Comparison of ENCODE assay signal across 25 mouse cellular contexts in the genomic region with DNA sequence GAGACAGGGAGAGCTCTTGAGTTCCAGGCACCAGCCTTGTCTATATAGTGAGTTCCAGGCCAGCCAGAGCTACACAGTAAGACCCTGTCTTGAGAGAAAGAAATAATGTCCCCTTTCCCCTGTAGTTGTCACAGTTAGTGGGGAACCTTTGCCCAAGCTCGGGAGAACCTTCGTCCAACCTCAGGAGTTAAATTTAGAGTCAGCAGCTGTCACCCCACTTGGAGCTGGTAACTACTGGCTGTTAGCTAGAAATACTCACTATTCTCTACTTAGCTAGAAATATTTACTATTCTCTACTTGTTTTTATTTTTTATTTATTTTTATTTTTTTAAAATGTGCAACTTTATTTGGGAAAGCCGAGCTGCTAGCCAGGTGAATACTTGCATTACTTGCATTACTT. TPM values are rescaled to one million over a fixed set of nuclear protein-coding genes. Genes with fewer than 3 reads are reported as not detected.
DNase-seq lines count a peak whose midpoint lies in the region; ATAC-seq lines count a peak whose summit lies in the region.
"Had no signal": no experiment of that assay in that cellular context is flagged by ENCODE, and none has a peak within 500 bp of the region (broad histone marks: within the 10 kb centered on the region; RNA-seq: fewer than 3 reads in every experiment).

No protein-coding gene starts in this region.

- peaks cover 36% of the 10 kb centered on the region for H3K4me1 ChIP-seq in forebrain, embryonic 10.5 days
- H3K4me1 ChIP-seq in forebrain, embryonic 12.5 days = peaks cover 20% of the 10 kb centered on the region
- peaks cover 22% of the 10 kb centered on the region for H3K4me1 ChIP-seq in heart, embryonic 16.5 days (ENCODE audit: control insufficient read depth, insufficient read depth, low read length)
- H3K4me1 ChIP-seq in intestine, embryonic 14.5 days (replicated peaks; ENCODE audit: control insufficient read depth, insufficient read depth, low read length) = peaks cover 20% of the 10 kb centered on the region
- peaks cover 62% of the 10 kb centered on the region for H3K4me1 ChIP-seq in liver, embryonic 15.5 days (replicated peaks)
- H3K4me1 ChIP-seq in kidney, embryonic 16.5 days (ENCODE audit: insufficient read depth, low read length) = peaks cover 30% of the 10 kb centered on the region

- no peak overlapping the region for H3K4me2 ChIP-seq in forebrain, embryonic 12.5 days
- peak overlapping the region; percentile 2; the same call in 1 of the 2 replicates for H3K4me2 ChIP-seq in heart, embryonic 16.5 days (ENCODE audit: low read depth, low read length)
- H3K4me2 ChIP-seq in intestine, embryonic 14.5 days (ENCODE audit: low read length) = 0 out of 2 replicates have a peak overlapping the region, but pooled peaks have one; percentile 15
- peak overlapping the region; percentile 27; the same call in 1 of the 2 replicates for H3K4me2 ChIP-seq in liver, embryonic 15.5 days
- no peak overlapping the region for H3K4me2 ChIP-seq in kidney, embryonic 16.5 days (replicated peaks; ENCODE audit: low read depth, low read length)
- H3K4me2 ChIP-seq: embryonic facial prominence, embryonic 12.5 days; hindbrain, embryonic 15.5 days; midbrain, embryonic 12.5 days; neural tube, embryonic 13.5 days had no signal

- intact Hi-C loops in heart, postnatal 25 days (cut with DNase I) = no loop called here

- peaks cover 71% of the 10 kb centered on the region for H3K36me3 ChIP-seq in forebrain, embryonic 10.5 days (replicated peaks)
- H3K36me3 ChIP-seq in forebrain, embryonic 12.5 days (replicated peaks) = peaks cover 31% of the 10 kb centered on the region
- no peaks in the 10 kb centered on the region; the same call in 1 of the 2 replicates for H3K36me3 ChIP-seq in heart, embryonic 16.5 days (ENCODE audit: control insufficient read depth, insufficient read depth)
- peaks cover 33% of the 10 kb centered on the region for H3K36me3 ChIP-seq in intestine, embryonic 14.5 days (ENCODE audit: control insufficient read depth, insufficient read depth, low read length)
- H3K36me3 ChIP-seq in liver, embryonic 15.5 days (replicated peaks) = peaks cover 30% of the 10 kb centered on the region
- peaks cover 29% of the 10 kb centered on the region for H3K36me3 ChIP-seq in kidney, embryonic 16.5 days (ENCODE audit: insufficient read depth, low read length)
- H3K36me3 ChIP-seq: hindbrain, embryonic 15.5 days had no signal

- no peaks in the 10 kb centered on the region for H3K27me3 ChIP-seq in forebrain, embryonic 10.5 days (ENCODE audit: poor library complexity, severe bottlenecking)
- H3K27me3 ChIP-seq in forebrain, embryonic 12.5 days = no peaks in the 10 kb centered on the region
- no peaks in the 10 kb centered on the region for H3K27me3 ChIP-seq in heart, embryonic 16.5 days (ENCODE audit: control insufficient read depth, insufficient read depth, low read length)
- H3K27me3 ChIP-seq in intestine, embryonic 14.5 days (replicated peaks; ENCODE audit: control insufficient read depth, insufficient read depth, low read length) = no peaks in the 10 kb centered on the region
- no peaks in the 10 kb centered on the region for H3K27me3 ChIP-seq in liver, embryonic 15.5 days
- no peaks in the 10 kb centered on the region for H3K27me3 ChIP-seq in kidney, embryonic 16.5 days (ENCODE audit: insufficient read depth, low read length)
- H3K27me3 ChIP-seq: embryonic facial prominence, embryonic 12.5 days; hindbrain, embryonic 15.5 days; midbrain, embryonic 12.5 days; neural tube, embryonic 13.5 days had no signal

- H3K9ac ChIP-seq in forebrain, embryonic 12.5 days = no peak overlapping the region
- no peak overlapping the region for H3K9ac ChIP-seq in heart, embryonic 16.5 days (ENCODE audit: low read length)
- no peak overlapping the region for H3K9ac ChIP-seq in intestine, embryonic 14.5 days (ENCODE audit: low read length)
- no peak overlapping the region for H3K9ac ChIP-seq in liver, embryonic 15.5 days
- no peak overlapping the region for H3K9ac ChIP-seq in kidney, embryonic 16.5 days (replicated peaks; ENCODE audit: low read length)
- H3K9ac ChIP-seq: embryonic facial prominence, embryonic 12.5 days; hindbrain, embryonic 15.5 days; midbrain, embryonic 12.5 days; neural tube, embryonic 13.5 days had no signal

- ATAC-seq in forebrain, embryonic 12.5 days (ENCODE audit: low FRiP score) = no peak
- ATAC-seq in heart, embryonic 16.5 days (replicated peaks; ENCODE audit: extremely low read depth, insufficient read depth, low FRiP score) = no peak
- no peak for ATAC-seq in intestine, embryonic 14.5 days (replicated peaks; ENCODE audit: low FRiP score, low TSS enrichment, low read depth)
- no peak for ATAC-seq in liver, embryonic 15.5 days (ENCODE audit: insufficient read depth)
- ATAC-seq in kidney, embryonic 16.5 days (ENCODE audit: low FRiP score, low TSS enrichment) = no peak
- ATAC-seq: CD4-positive, CD25-positive, alpha-beta regulatory T cell, adult 4 months; forebrain, embryonic 16.5 days; lung, postnatal 0 days had no signal

- 95% methylated on average over 3 of the region's 3 CpGs for WGBS in forebrain, embryonic 10.5 days
- 97% methylated on average over 3 of the region's 3 CpGs for WGBS in forebrain, embryonic 12.5 days
- 47% methylated on average over 3 of the region's 3 CpGs for WGBS in heart, embryonic 16.5 days
- 83% methylated on average over 3 of the region's 3 CpGs for WGBS in intestine, embryonic 14.5 days
- 56% methylated on average over 3 of the region's 3 CpGs for WGBS in liver, embryonic 15.5 days (ENCODE audit: insufficient replicate concordance)
- 83% methylated on average over 3 of the region's 3 CpGs for WGBS in kidney, embryonic 16.5 days

- H3K27ac ChIP-seq in forebrain, embryonic 10.5 days = no peak overlapping the region
- no peak overlapping the region for H3K27ac ChIP-seq in forebrain, embryonic 12.5 days
- H3K27ac ChIP-seq in heart, embryonic 16.5 days (ENCODE audit: low read length) = no peak overlapping the region
- H3K27ac ChIP-seq in intestine, embryonic 14.5 days (ENCODE audit: low read depth) = no peak overlapping the region
- H3K27ac ChIP-seq in liver, embryonic 15.5 days (replicated peaks) = no peak overlapping the region
- H3K27ac ChIP-seq in kidney, embryonic 16.5 days (ENCODE audit: low read length) = no peak overlapping the region
- H3K27ac ChIP-seq: embryonic facial prominence, embryonic 12.5 days; hindbrain, embryonic 15.5 days; left cerebral cortex, adult 2 months; midbrain, embryonic 12.5 days; neural tube, embryonic 13.5 days had no signal

- 0 out of 2 replicates have a peak overlapping the region, but pooled peaks have one; percentile 3 for H3K4me3 ChIP-seq in forebrain, embryonic 10.5 days
- H3K4me3 ChIP-seq in forebrain, embryonic 12.5 days (replicated peaks) = no peak overlapping the region
- H3K4me3 ChIP-seq in heart, embryonic 16.5 days (ENCODE audit: low read length) = no peak overlapping the region
- no peak overlapping the region for H3K4me3 ChIP-seq in intestine, embryonic 14.5 days (ENCODE audit: low read depth, low read length)
- H3K4me3 ChIP-seq in liver, embryonic 15.5 days (replicated peaks) = no peak overlapping the region; the same call in 1 of the 2 replicates
- no peak overlapping the region for H3K4me3 ChIP-seq in kidney, embryonic 16.5 days (ENCODE audit: low read length)
- H3K4me3 ChIP-seq: embryonic facial prominence, embryonic 12.5 days; hindbrain, embryonic 15.5 days; left cerebral cortex, adult 2 months; midbrain, embryonic 12.5 days; neural tube, embryonic 13.5 days had no signal

- no peak for DNase-seq in forebrain, embryonic 10.5 days (ENCODE audit: extremely low spot score, low spot score)
- DNase-seq in heart, postnatal 25 days (ENCODE audit: low spot score) = no peak
- no peak for DNase-seq in intestine, embryonic 14.5 days (ENCODE audit: low spot score)
- DNase-seq in adrenal gland, postnatal 25 days = no peak
- DNase-seq: adrenal gland, adult 2 months; cerebellum, adult 9-10 months; gastrocnemius, postnatal 36 days; heart, postnatal 10 days; kidney, adult 18-20 months; kidney, postnatal 36 days; left cerebral cortex, postnatal 4 days; right cerebral cortex, adult 18-20 months had no signal

- no peaks in the 10 kb centered on the region for H3K9me3 ChIP-seq in forebrain, embryonic 10.5 days
- no peaks in the 10 kb centered on the region for H3K9me3 ChIP-seq in forebrain, embryonic 12.5 days
- H3K9me3 ChIP-seq in heart, embryonic 16.5 days (replicated peaks; ENCODE audit: control insufficient read depth, low read length) = no peaks in the 10 kb centered on the region
- H3K9me3 ChIP-seq in intestine, embryonic 14.5 days (ENCODE audit: control insufficient read depth, low read length) = no peaks in the 10 kb centered on the region
- H3K9me3 ChIP-seq in liver, embryonic 15.5 days (replicated peaks) = no peaks in the 10 kb centered on the region
- no peaks in the 10 kb centered on the region for H3K9me3 ChIP-seq in kidney, embryonic 16.5 days (ENCODE audit: low read length)
- H3K9me3 ChIP-seq: embryonic facial prominence, embryonic 12.5 days; hindbrain, embryonic 15.5 days; midbrain, embryonic 12.5 days; neural tube, embryonic 13.5 days had no signal

RNA-seq across cellular contexts. Expression of a gene that starts 3.7 kb away (rescaled TPM):
- 292 TPM in 2 replicates for polyA plus RNA-seq in forebrain, embryonic 10.5 days (2016; fragmentation: Nextera tagmentation; extraction: Ambion mirVana)
- polyA plus RNA-seq in forebrain, embryonic 12.5 days (2016; fragmentation: Nextera tagmentation; extraction: Ambion mirVana) = 239 and 249 TPM in 2 replicates
- 104 and 106 TPM in 2 replicates for polyA plus RNA-seq in heart, embryonic 16.5 days (2015; fragmentation: Nextera tagmentation; extraction: Ambion mirVana)
- total RNA-seq in heart, postnatal 25 days (2021) = 10 to 100 TPM; 39.7 to 42.8 TPM
- polyA plus RNA-seq in intestine, embryonic 14.5 days (2014; fragmentation: Nextera tagmentation; extraction: Ambion mirVana) = 198 and 212 TPM in 2 replicates
- polyA plus RNA-seq in liver, embryonic 15.5 days (2015; fragmentation: Nextera tagmentation; extraction: Ambion mirVana) = 61.5 and 61.7 TPM in 2 replicates
- total RNA-seq in adrenal gland, postnatal 25 days (2021) = 57.6 and 63.6 TPM in 2 replicates
- 188 and 197 TPM in 2 replicates for polyA plus RNA-seq in kidney, embryonic 16.5 days (2015; fragmentation: Nextera tagmentation; extraction: Ambion mirVana)

RNA-seq across cellular contexts. Expression of a gene that starts 12.2 kb away (rescaled TPM):
- 215 and 218 TPM in 2 replicates for polyA plus RNA-seq in forebrain, embryonic 10.5 days (2016; fragmentation: Nextera tagmentation; extraction: Ambion mirVana)
- polyA plus RNA-seq in forebrain, embryonic 12.5 days (2016; fragmentation: Nextera tagmentation; extraction: Ambion mirVana) = 211 TPM in 2 replicates
- 213 and 263 TPM in 2 replicates for polyA plus RNA-seq in heart, embryonic 16.5 days (2015; fragmentation: Nextera tagmentation; extraction: Ambion mirVana)
- 100 to 1,000 TPM; 113 to 124 TPM for total RNA-seq in heart, postnatal 25 days (2021)
- 400 and 443 TPM in 2 replicates for polyA plus RNA-seq in intestine, embryonic 14.5 days (2014; fragmentation: Nextera tagmentation; extraction: Ambion mirVana)
- polyA plus RNA-seq in liver, embryonic 15.5 days (2015; fragmentation: Nextera tagmentation; extraction: Ambion mirVana) = 181 and 201 TPM in 2 replicates
- 310 and 356 TPM in 2 replicates for total RNA-seq in adrenal gland, postnatal 25 days (2021)
- polyA plus RNA-seq in kidney, embryonic 16.5 days (2015; fragmentation: Nextera tagmentation; extraction: Ambion mirVana) = 376 and 406 TPM in 2 replicates

RNA-seq across cellular contexts. Expression of a gene that starts 50.2 kb away (rescaled TPM):
- 311 and 318 TPM in 2 replicates for polyA plus RNA-seq in forebrain, embryonic 10.5 days (2016; fragmentation: Nextera tagmentation; extraction: Ambion mirVana)
- polyA plus RNA-seq in forebrain, embryonic 12.5 days (2016; fragmentation: Nextera tagmentation; extraction: Ambion mirVana) = 329 and 395 TPM in 2 replicates
- polyA plus RNA-seq in heart, embryonic 16.5 days (2015; fragmentation: Nextera tagmentation; extraction: Ambion mirVana) = 1,876 and 1,966 TPM in 2 replicates
- total RNA-seq in heart, postnatal 25 days (2021) = 100 to 1,000 TPM; 785 to 951 TPM
- polyA plus RNA-seq in intestine, embryonic 14.5 days (2014; fragmentation: Nextera tagmentation; extraction: Ambion mirVana) = 1,391 and 1,474 TPM in 2 replicates
- 154 and 161 TPM in 2 replicates for polyA plus RNA-seq in liver, embryonic 15.5 days (2015; fragmentation: Nextera tagmentation; extraction: Ambion mirVana)
- total RNA-seq in adrenal gland, postnatal 25 days (2021) = 3,454 and 3,884 TPM in 2 replicates
- polyA plus RNA-seq in kidney, embryonic 16.5 days (2015; fragmentation: Nextera tagmentation; extraction: Ambion mirVana) = 1,474 and 1,572 TPM in 2 replicates
- total RNA-seq: monocyte, adult 5-6 weeks had no signal

Comparison
In these comparisons a context has a peak if more than half of its experiments do, and no peak if none do; other contexts are left out.
1. H3K4me2 ChIP-seq: peak in heart, embryonic 16.5 days (single experiment), intestine, embryonic 14.5 days (single experiment) and liver, embryonic 15.5 days (single experiment); none in forebrain, embryonic 12.5 days (single experiment) and kidney, embryonic 16.5 days (single experiment).